Mouse (Mus musculus) cerebellum, adult 2 months (tissue): ENCODE data around the gene Atad1. TPM values are rescaled to one million over a fixed set of nuclear protein-coding genes. Genes with fewer than 3 reads are reported as not detected.

Source experiments
- DNase-seq, 2 experiments: peaks; one replicate each; pipeline ENCODE4 v3.0.0; 2021
- H3K27ac ChIP-seq: fragments of 200-500 bp; 2 replicates; pipeline ENCODE4 v1.5.1; 2012; ENCODE audit warnings: low read length, control low read depth, inconsistent platforms; ENCODE audit not compliant: insufficient read depth
- H3K27me3 ChIP-seq: fragments of 200-500 bp; 2 replicates; pipeline ENCODE4 v1.6.1; 2012; ENCODE audit warnings: inconsistent platforms, mild to moderate bottlenecking, low read length, moderate library complexity; ENCODE audit not compliant: control insufficient read depth, insufficient read depth
- H3K4me1 ChIP-seq: fragments of 200-500 bp; 2 replicates; pipeline ENCODE4 v1.6.1; 2011; ENCODE audit warnings: low read length; ENCODE audit not compliant: control insufficient read depth, insufficient read depth
- H3K4me3 ChIP-seq: fragments of 200-500 bp; replicated peaks from 2 replicates; pipeline ENCODE3; 2011; ENCODE audit warnings: mild to moderate bottlenecking, low read depth, low read length, control low read depth; ENCODE audit not compliant: insufficient read depth
- CTCF ChIP-seq: fragments of 200-500 bp; IDR thresholded peaks from 2 replicates; pipeline ENCODE4 v1.5.1; 2011; ENCODE audit warnings: low read depth, mild to moderate bottlenecking, control low read depth, low read length, moderate library complexity, borderline replicate concordance; ENCODE audit not compliant: insufficient read depth
- POLR2A ChIP-seq: fragments of 200-500 bp; IDR thresholded peaks from 2 replicates; pipeline ENCODE4 v1.6.1; 2011; ENCODE audit warnings: low read length, control low read depth, borderline replicate concordance; ENCODE audit not compliant: insufficient read depth
- WGBS: fragments of 180-500 bp; shearing (Covaris S2); methylation state at CpG from one replicate; pipeline ENCODE4 v1.1.7; 2018; 5-methylcytosine and 5-hydroxymethylcytosine counted together
- polyA plus RNA-seq: library from polyadenylated mRNA; depleted of rRNA; stranded (reverse); fragments of >200 nt; gene quantifications from 2 replicates; pipeline ENCODE4 v1.2.3, GENCODE M21; 2012

The Atad1 gene
- polyA plus RNA-seq, 1 experiment = 77.2 TPM

- 69% methylated on average over 5 of the region's 5 CpGs for WGBS
- Histone ChIP-seq H3K27me3 (no peaks in the 10 kb centered on the region), H3K4me3 (no peak overlapping the region), H3K27ac (no peak overlapping the region), H3K4me1 (no peaks in the 10 kb centered on the region)
- no peak for DNase-seq
- TF ChIP-seq POLR2A = no peak
- TF ChIP-seq CTCF = no peak
These were observed 80.2 kb downstream of the Atad1 start for GRCm38 (mm10) chr19:32659346-32659745.

GRCm38 (mm10) chr19:32653630-32654362 lies 85.8 kb downstream of the Atad1 start:
- Histone ChIP-seq H3K27me3 (no peaks in the 10 kb centered on the region), H3K4me1 (no peaks in the 10 kb centered on the region), H3K27ac (no peak overlapping the region), H3K4me3 (no peak overlapping the region)
- DNase-seq = no peak
- WGBS = 92% methylated on average over 7 of the region's 7 CpGs
- TF ChIP-seq CTCF = no peak
- TF ChIP-seq POLR2A = no peak

GRCm38 (mm10) chr19:32653122-32653521 lies 86.5 kb downstream of the Atad1 start:
- no peak for TF ChIP-seq POLR2A
- no peak for TF ChIP-seq CTCF
- H3K27me3 ChIP-seq = no peaks in the 10 kb centered on the region

GRCm38 (mm10) chr19:32651046-32651445 lies 88.5 kb downstream of the Atad1 start:
- TF ChIP-seq POLR2A (no peak), CTCF (no peak)
- 74% methylated on average over 5 of the region's 5 CpGs for WGBS
- no peak overlapping the region for H3K27ac ChIP-seq
- no peaks in the 10 kb centered on the region for H3K27me3 ChIP-seq
- no peak overlapping the region for H3K4me3 ChIP-seq
- DNase-seq = no peak
- no peaks in the 10 kb centered on the region for H3K4me1 ChIP-seq

More at GRCm38 (mm10) chr19:32653122-32653521, 86.5 kb downstream of the Atad1 start:
- no peak for DNase-seq
- Histone ChIP-seq H3K27ac (no peak overlapping the region), H3K4me1 (no peaks in the 10 kb centered on the region), H3K4me3 (no peak overlapping the region)
- 56% methylated on average over 5 of the region's 5 CpGs for WGBS

GRCm38 (mm10) chr19:32648019-32648571 lies 91.5 kb downstream of the Atad1 start:
- DNase-seq = no peak
- H3K27ac ChIP-seq = no peak overlapping the region
- 26% methylated on average over 10 of the region's 10 CpGs for WGBS

GRCm38 (mm10) chr19:32646382-32646781 lies 93.2 kb downstream of the Atad1 start:
- H3K4me1 ChIP-seq = no peaks in the 10 kb centered on the region
- 93% methylated on average over 3 of the region's 3 CpGs for WGBS
- no peak for TF ChIP-seq POLR2A
- no peak overlapping the region for H3K4me3 ChIP-seq
- no peak for DNase-seq
- no peaks in the 10 kb centered on the region; the same call in 1 of the 2 replicates for H3K27me3 ChIP-seq
- no peak overlapping the region for H3K27ac ChIP-seq

More at GRCm38 (mm10) chr19:32648019-32648571, 91.5 kb downstream of the Atad1 start:
- no peak overlapping the region for H3K4me3 ChIP-seq
- no peak for TF ChIP-seq POLR2A
- no peak for TF ChIP-seq CTCF
- no peaks in the 10 kb centered on the region; the same call in 1 of the 2 replicates for H3K27me3 ChIP-seq
- no peaks in the 10 kb centered on the region for H3K4me1 ChIP-seq

DNA sequence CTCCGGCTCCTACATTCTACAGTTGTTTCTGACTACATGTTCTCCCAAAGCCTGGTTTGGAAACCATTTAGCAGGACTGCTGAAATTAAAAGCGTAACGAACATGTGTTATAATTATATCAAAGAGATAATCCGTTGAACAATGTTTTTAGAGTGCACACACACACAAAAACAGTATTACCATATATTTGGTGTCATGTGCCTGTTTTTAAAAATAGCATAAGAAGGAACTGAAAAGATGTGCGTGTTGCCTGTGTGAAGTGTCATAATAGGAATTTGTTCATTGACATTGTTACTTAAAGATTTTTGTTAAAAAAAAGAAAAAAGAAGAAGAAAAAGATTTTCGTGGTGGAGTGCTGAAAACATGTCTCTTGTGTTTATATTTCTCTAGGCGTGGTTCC lies 93.6 kb downstream of the Atad1 start:
- WGBS = 92% methylated on average over 7 of the region's 7 CpGs
- Histone ChIP-seq H3K27me3 (no peaks in the 10 kb centered on the region; the same call in 1 of the 2 replicates), H3K4me1 (no peaks in the 10 kb centered on the region), H3K27ac (no peak overlapping the region), H3K4me3 (no peak overlapping the region)
- no peak for DNase-seq
- TF ChIP-seq CTCF (no peak), POLR2A (no peak)

- no peaks in the 10 kb centered on the region; the same call in 1 of the 2 replicates for H3K27me3 ChIP-seq
- TF ChIP-seq CTCF (no peak), POLR2A (no peak)
- 86% methylated on average over 3 of the region's 3 CpGs for WGBS
- no peak overlapping the region for H3K27ac ChIP-seq
- DNase-seq = no peak
- no peaks in the 10 kb centered on the region for H3K4me1 ChIP-seq
- H3K4me3 ChIP-seq = no peak overlapping the region
These were observed 95.9 kb downstream of the Atad1 start for GRCm38 (mm10) chr19:32643642-32644041.
